Mouse (Mus musculus) cerebellum, adult 2 months (tissue): ENCODE measurements around the gene Ppp2r2d.

Experiments used
- CTCF ChIP-seq: fragments of 200-500 bp; IDR thresholded peaks from 2 replicates; pipeline ENCODE4 v1.5.1; 2011; ENCODE audit warnings: low read depth, mild to moderate bottlenecking, control low read depth, low read length, moderate library complexity, borderline replicate concordance; ENCODE audit not compliant: insufficient read depth
- POLR2A ChIP-seq: fragments of 200-500 bp; IDR thresholded peaks from 2 replicates; pipeline ENCODE4 v1.6.1; 2011; ENCODE audit warnings: low read length, control low read depth, borderline replicate concordance; ENCODE audit not compliant: insufficient read depth

DNA sequence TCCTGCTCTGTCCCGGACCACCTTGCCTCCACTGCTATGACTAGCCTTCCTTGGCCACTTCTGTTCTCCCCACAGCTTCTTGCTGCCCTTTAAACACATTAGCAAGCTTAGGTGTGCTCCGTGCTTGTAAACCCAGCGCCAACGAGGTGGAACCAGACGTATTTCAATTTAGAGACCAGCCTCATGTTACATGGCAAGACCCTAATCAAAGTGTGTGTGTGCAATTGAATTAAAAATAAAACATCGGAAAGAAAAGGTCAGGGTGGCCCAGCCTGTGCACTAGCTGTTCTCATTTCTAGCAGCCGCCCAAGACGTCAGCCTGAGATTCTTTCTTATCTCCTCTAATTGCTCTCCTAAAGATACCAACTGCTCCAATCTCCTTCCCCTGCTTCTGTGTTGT is 768 bp upstream of the Ppp2r2d start:
- TF ChIP-seq POLR2A, result no peak
- TF ChIP-seq CTCF, result no peak
